Mouse (Mus musculus): ENCODE measurements around the gene Speer4e. TPM values are rescaled to one million over a fixed set of nuclear protein-coding genes. Genes with fewer than 3 reads are reported as not detected.

The Speer4e gene
- polyA plus RNA-seq, 1 experiment from 2014 or later = not detected

Other genes with a start within 250 kb of the Speer4e start
- gene Gm9758, start 23.5 kb downstream of the Speer4e start, polyA plus RNA-seq (2015; fragmentation: Nextera tagmentation; extraction: Ambion mirVana) = not detected in 2 replicates
- not detected in 2 replicates for gene Gm10354, start 40.5 kb upstream of the Speer4e start, polyA plus RNA-seq (2015; fragmentation: Nextera tagmentation; extraction: Ambion mirVana)
- 0.19 TPM in 1 of 2 replicates, not detected in the other for gene Gm17019, start 94.6 kb upstream of the Speer4e start, polyA plus RNA-seq (2015; fragmentation: Nextera tagmentation; extraction: Ambion mirVana)